22 mouse cellular contexts compared by ENCODE assay signal in genomic region chr2:46524625-46525024, GRCm38 (mm10).
DNase-seq lines count a peak whose midpoint lies in the region; ATAC-seq lines count a peak whose summit lies in the region.
"Had no signal": no experiment of that assay in that cellular context is flagged by ENCODE, and none has a peak within 500 bp of the region (broad histone marks: within the 10 kb centered on the region; RNA-seq: fewer than 3 reads in every experiment).

No protein-coding gene starts in this region.

- peak overlapping the region; percentile 6; the same call in 1 of the 2 replicates for H3K4me2 ChIP-seq in hindbrain, embryonic 13.5 days
- no peak overlapping the region for H3K4me2 ChIP-seq in hindbrain, embryonic 12.5 days (replicated peaks)
- no peak overlapping the region for H3K4me2 ChIP-seq in liver, embryonic 11.5 days
- H3K4me2 ChIP-seq: forebrain, embryonic 12.5 days; limb, embryonic 12.5 days; liver, embryonic 13.5 days; lung, embryonic 15.5 days; neural tube, embryonic 12.5 days had no signal

- no peaks in the 10 kb centered on the region for H3K27me3 ChIP-seq in hindbrain, embryonic 13.5 days
- no peaks in the 10 kb centered on the region for H3K27me3 ChIP-seq in hindbrain, embryonic 12.5 days
- H3K27me3 ChIP-seq in liver, embryonic 11.5 days (replicated peaks; ENCODE audit: control insufficient read depth, insufficient read depth, low read length): no peaks in the 10 kb centered on the region
- H3K27me3 ChIP-seq: CH12.LX; forebrain, embryonic 12.5 days; limb, embryonic 12.5 days; liver, embryonic 13.5 days; lung, embryonic 15.5 days; neural tube, embryonic 12.5 days had no signal

- no peak overlapping the region for H3K9ac ChIP-seq in hindbrain, embryonic 13.5 days
- H3K9ac ChIP-seq in hindbrain, embryonic 12.5 days: no peak overlapping the region
- no peak overlapping the region for H3K9ac ChIP-seq in liver, embryonic 11.5 days (ENCODE audit: low read depth, low read length)
- H3K9ac ChIP-seq: forebrain, embryonic 12.5 days; limb, embryonic 12.5 days; liver, embryonic 13.5 days; lung, embryonic 15.5 days; neural tube, embryonic 12.5 days had no signal

- DNase-seq in frontal cortex, postnatal 14 days (ENCODE audit: low spot score in 2 of 2): no peak
- DNase-seq in right cerebral cortex, adult 18-20 months: peak; percentile 6
- DNase-seq in right cerebral cortex, postnatal 36 days (ENCODE audit: low spot score in 2 of 2): no peak
- DNase-seq in telencephalon, adult 2 months (ENCODE audit: low read depth, low spot score): peak; percentile 31
- no peak for DNase-seq in liver, embryonic 11.5 days (ENCODE audit: low spot score)
- DNase-seq: adrenal gland, postnatal 14 days; cerebellum, adult 18-20 months; cerebellum, postnatal 25 days; kidney, adult 8-10 months; kidney, postnatal 36 days; liver, embryonic 13.5 days; thymus, postnatal 36 days had no signal

- peak; percentile 91 for ATAC-seq in frontal cortex, adult (ENCODE audit: low TSS enrichment)
- no peak for ATAC-seq in hindbrain, embryonic 13.5 days (ENCODE audit: low FRiP score)
- ATAC-seq in hindbrain, embryonic 12.5 days (ENCODE audit: low FRiP score): no peak
- no peak for ATAC-seq in liver, embryonic 11.5 days (replicated peaks; ENCODE audit: low FRiP score)

- no peak overlapping the region for H3K27ac ChIP-seq in hindbrain, embryonic 13.5 days
- no peak overlapping the region for H3K27ac ChIP-seq in hindbrain, embryonic 12.5 days
- H3K27ac ChIP-seq in liver, embryonic 11.5 days (ENCODE audit: low read depth, low read length): no peak overlapping the region
- H3K27ac ChIP-seq: forebrain, embryonic 12.5 days; limb, embryonic 12.5 days; liver, embryonic 13.5 days; lung, embryonic 15.5 days; macrophage; midbrain, embryonic 10.5 days; neural tube, embryonic 12.5 days had no signal

- no peaks in the 10 kb centered on the region for H3K36me3 ChIP-seq in hindbrain, embryonic 13.5 days
- H3K36me3 ChIP-seq in hindbrain, embryonic 12.5 days: no peaks in the 10 kb centered on the region
- no peaks in the 10 kb centered on the region for H3K36me3 ChIP-seq in liver, embryonic 11.5 days (ENCODE audit: control insufficient read depth, insufficient read depth, low read length)
- H3K36me3 ChIP-seq: forebrain, embryonic 12.5 days; limb, embryonic 12.5 days; liver, embryonic 13.5 days; lung, embryonic 15.5 days; midbrain, embryonic 10.5 days; neural tube, embryonic 12.5 days had no signal

- no peaks in the 10 kb centered on the region for H3K9me3 ChIP-seq in hindbrain, embryonic 13.5 days
- no peaks in the 10 kb centered on the region for H3K9me3 ChIP-seq in hindbrain, embryonic 12.5 days (replicated peaks)
- no peaks in the 10 kb centered on the region for H3K9me3 ChIP-seq in liver, embryonic 11.5 days (ENCODE audit: control insufficient read depth, low read length)
- H3K9me3 ChIP-seq: forebrain, embryonic 12.5 days; limb, embryonic 12.5 days; liver, embryonic 13.5 days; lung, embryonic 15.5 days; midbrain, embryonic 10.5 days; neural tube, embryonic 12.5 days had no signal

- 22% methylated on average over 6 of the region's 6 CpGs for WGBS in hindbrain, embryonic 13.5 days
- WGBS in hindbrain, embryonic 12.5 days: 20% methylated on average over 6 of the region's 6 CpGs
- 21% methylated on average over 6 of the region's 6 CpGs for WGBS in liver, embryonic 11.5 days

- H3K4me1 ChIP-seq in hindbrain, embryonic 13.5 days (replicated peaks): peaks cover 8% of the 10 kb centered on the region
- peaks cover 12% of the 10 kb centered on the region for H3K4me1 ChIP-seq in hindbrain, embryonic 12.5 days
- H3K4me1 ChIP-seq in liver, embryonic 11.5 days (replicated peaks; ENCODE audit: control insufficient read depth, insufficient read depth, low read length): no peaks in the 10 kb centered on the region
- H3K4me1 ChIP-seq: limb, embryonic 12.5 days; liver, embryonic 13.5 days had no signal

- no peak overlapping the region for H3K4me3 ChIP-seq in hindbrain, embryonic 13.5 days
- no peak overlapping the region for H3K4me3 ChIP-seq in hindbrain, embryonic 12.5 days
- H3K4me3 ChIP-seq in liver, embryonic 11.5 days (ENCODE audit: low read depth, low read length): no peak overlapping the region
- H3K4me3 ChIP-seq: forebrain, embryonic 12.5 days; limb, embryonic 12.5 days; liver, embryonic 13.5 days; lung, embryonic 15.5 days; midbrain, embryonic 10.5 days; neural tube, embryonic 12.5 days had no signal

Comparison
In these comparisons a context has a peak if more than half of its experiments do, and no peak if none do; other contexts are left out.
1. DNase-seq: peak in right cerebral cortex, adult 18-20 months (single experiment) and telencephalon, adult 2 months (single experiment); none in frontal cortex, postnatal 14 days (0 of 2), right cerebral cortex, postnatal 36 days (0 of 2) and liver, embryonic 11.5 days (single experiment).